Mouse (Mus musculus) limb, embryonic 13.5 days (tissue): ENCODE results near the gene Lnpk. TPM values are rescaled to one million over a fixed set of nuclear protein-coding genes. Genes with fewer than 3 reads are reported as not detected.

Source experiments
- ATAC-seq: fragments of 200-750 bp; cut with Nextera tagmentation; 2 replicates; pipeline ENCODE4 v1.8.0; 2017; ENCODE audit warnings: low read depth, moderate number of reproducible peaks, moderate TSS enrichment; ENCODE audit not compliant: low FRiP score
- H3K27ac ChIP-seq: fragments of 300-500 bp; sonication (generic); 2 replicates; pipeline ENCODE4 v1.5.1; 2015; ENCODE audit warnings: inconsistent platforms, mild to moderate bottlenecking, moderate library complexity
- H3K27me3 ChIP-seq: fragments of 300-500 bp; sonication (generic); 2 replicates; pipeline ENCODE4 v1.6.1; 2015; ENCODE audit warnings: mild to moderate bottlenecking, inconsistent platforms
- H3K36me3 ChIP-seq: fragments of 300-500 bp; sonication (generic); 2 replicates; pipeline ENCODE4 v1.6.1; 2015; ENCODE audit warnings: inconsistent platforms, mild to moderate bottlenecking, moderate library complexity
- H3K4me1 ChIP-seq: fragments of 300-500 bp; sonication (generic); 2 replicates; pipeline ENCODE4 v1.6.1; 2015; ENCODE audit warnings: inconsistent platforms
- H3K4me2 ChIP-seq: fragments of 300-500 bp; sonication (generic); replicated peaks from 2 replicates; pipeline ENCODE4 v1.6.1; 2015; ENCODE audit warnings: inconsistent platforms, mild to moderate bottlenecking, moderate library complexity
- H3K4me3 ChIP-seq: fragments of 300-500 bp; sonication (generic); 2 replicates; pipeline ENCODE4 v1.5.1; 2015; ENCODE audit warnings: moderate library complexity, mild to moderate bottlenecking, inconsistent platforms
- H3K9ac ChIP-seq: fragments of 300-500 bp; sonication (generic); 2 replicates; pipeline ENCODE4 v1.6.1; 2015; ENCODE audit warnings: mild to moderate bottlenecking, inconsistent platforms
- H3K9me3 ChIP-seq: fragments of 300-500 bp; sonication (generic); 2 replicates; pipeline ENCODE4 v1.6.1; 2016; ENCODE audit warnings: inconsistent platforms
- WGBS: fragments of 180-500 bp; shearing (Covaris S2); methylation state at CpG from one replicate; pipeline ENCODE4 v1.1.7; 2015; 5-methylcytosine and 5-hydroxymethylcytosine counted together
- polyA plus RNA-seq: library from polyadenylated mRNA; unstranded; fragments of >200 nt; fragmentation: Nextera tagmentation; extraction: Ambion mirVana; gene quantifications from 2 replicates; pipeline ENCODE4 v1.2.1, GENCODE M21; 2015

Gene Lnpk
- polyA plus RNA-seq, 1 experiment from 2014 or later: 53.2 TPM

DNA sequence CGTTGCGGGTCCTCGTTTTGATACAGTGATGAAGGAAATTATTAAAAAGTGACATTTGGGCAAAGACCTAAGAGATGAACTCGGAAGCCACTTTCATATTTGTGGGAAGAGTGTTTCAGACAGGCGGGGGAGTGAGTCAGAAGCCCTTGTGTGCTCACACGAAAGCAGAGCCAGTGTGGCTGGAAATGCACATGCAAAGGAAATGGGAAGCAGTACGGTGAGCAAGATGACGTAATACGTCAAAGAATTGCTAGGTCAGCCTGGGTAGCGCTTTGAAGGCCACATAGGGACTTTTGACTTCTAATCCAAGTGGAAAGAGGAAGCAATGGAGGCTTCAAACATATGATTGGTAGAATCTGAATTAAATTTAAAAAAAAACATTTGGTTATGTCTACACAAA is 96.6 kb downstream of the Lnpk start:
- WGBS: 71% methylated on average over 10 of the region's 10 CpGs
- ATAC-seq: no peak
- Histone ChIP-seq H3K4me2 (no peak overlapping the region), H3K27ac (no peak overlapping the region), H3K9ac (no peak overlapping the region), H3K4me1 (peaks cover 27% of the 10 kb centered on the region), H3K36me3 (no peaks in the 10 kb centered on the region), H3K27me3 (no peaks in the 10 kb centered on the region), H3K4me3 (no peak overlapping the region), H3K9me3 (no peaks in the 10 kb centered on the region)

DNA sequence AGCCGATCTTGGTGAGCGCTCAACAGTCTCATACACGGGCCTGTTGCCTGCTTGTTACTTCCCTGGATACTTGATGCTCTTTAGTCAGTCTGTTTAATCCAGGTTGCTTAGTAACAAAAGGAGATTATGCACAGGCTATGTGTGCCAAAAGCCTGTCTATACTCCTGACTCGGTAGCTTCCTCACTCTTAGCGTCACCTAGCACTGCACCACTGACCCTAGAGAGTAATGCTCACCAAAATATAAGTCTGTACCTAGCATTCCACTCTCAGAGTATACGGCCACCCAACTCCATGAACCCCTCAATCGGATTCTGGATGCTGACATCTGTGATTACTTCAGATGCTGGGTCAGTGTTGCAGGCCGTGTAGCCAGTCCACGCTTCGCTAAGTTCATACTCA is 97.1 kb downstream of the Lnpk start:
- WGBS: 81% methylated on average over 10 of the region's 10 CpGs
- Histone ChIP-seq H3K27me3 (no peaks in the 10 kb centered on the region), H3K4me1 (peaks cover 25% of the 10 kb centered on the region), H3K9me3 (no peaks in the 10 kb centered on the region), H3K27ac (no peak overlapping the region), H3K4me3 (no peak overlapping the region), H3K36me3 (no peaks in the 10 kb centered on the region), H3K9ac (no peak overlapping the region), H3K4me2 (no peak overlapping the region)
- ATAC-seq: no peak

Other genes starting within 250 kb of the Lnpk start
- gene Evx2, start 80.1 kb upstream of the Lnpk start, polyA plus RNA-seq: 2.3 and 3.2 TPM in 2 replicates
- 48.5 and 55.5 TPM in 2 replicates for gene Hoxd13, start 88.9 kb upstream of the Lnpk start, polyA plus RNA-seq
- gene Hoxd12, start 95.6 kb upstream of the Lnpk start, polyA plus RNA-seq: 59.3 and 67.1 TPM in 2 replicates
- 19.1 TPM in 2 replicates for gene Hoxd11, start 100.1 kb upstream of the Lnpk start, polyA plus RNA-seq
- 26.0 and 26.2 TPM in 2 replicates for gene Hoxd10, start 112.5 kb upstream of the Lnpk start, polyA plus RNA-seq
- gene Hoxd9, start 118.3 kb upstream of the Lnpk start, polyA plus RNA-seq: 10.7 and 10.9 TPM in 2 replicates
- gene Hoxd8, start 125.2 kb upstream of the Lnpk start, polyA plus RNA-seq: 7.3 and 7.5 TPM in 2 replicates
- gene Hoxd3, start 132.5 kb upstream of the Lnpk start, polyA plus RNA-seq: 0.84 and 0.88 TPM in 2 replicates
- 0.32 and 0.55 TPM in 2 replicates for gene Hoxd4, start 132.5 kb upstream of the Lnpk start, polyA plus RNA-seq
- gene Gm28230, start 147.3 kb upstream of the Lnpk start, polyA plus RNA-seq: 0.08 and 0.26 TPM in 2 replicates
- gene Hoxd1, start 183.5 kb upstream of the Lnpk start, polyA plus RNA-seq: 0.61 and 0.69 TPM in 2 replicates
- gene Mtx2, start 246.4 kb upstream of the Lnpk start, polyA plus RNA-seq: 110 and 121 TPM in 2 replicates